Mouse (Mus musculus): ENCODE data around the gene Ikzf1.

Ikzf1 gene

DNA sequence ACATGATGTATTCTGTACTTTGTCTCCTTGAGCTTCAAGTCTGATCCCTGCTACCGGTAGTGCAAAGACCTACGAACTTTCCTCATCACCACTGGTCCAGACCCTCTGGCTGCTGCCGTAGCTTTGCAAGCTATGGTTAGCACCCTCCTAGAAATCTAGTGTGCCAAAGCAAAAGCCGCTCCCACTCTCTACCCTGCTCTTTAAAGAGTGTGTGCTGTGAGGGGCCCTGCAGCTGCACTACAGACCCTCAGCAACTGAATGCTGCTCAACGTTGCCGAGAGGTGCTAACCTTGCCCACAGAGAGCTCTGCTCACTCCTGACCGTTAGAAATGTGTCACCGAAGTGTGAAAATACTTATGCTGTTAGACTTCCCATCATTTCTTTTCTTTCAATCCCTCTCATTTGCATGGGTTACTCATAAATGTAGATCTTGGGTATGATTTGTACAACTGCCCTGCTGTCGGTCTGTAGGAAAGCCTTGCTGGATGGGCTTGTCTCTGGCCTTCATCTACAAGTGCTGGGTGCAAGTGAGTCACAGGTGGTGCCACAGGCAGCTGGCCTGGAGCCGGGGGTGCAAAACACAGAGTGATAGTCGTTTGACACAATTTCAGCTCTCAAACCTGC is 40.6 kb downstream of the Ikzf1 start:
- DNase-seq (ENCODE audit: low spot score) = no peak

DNA sequence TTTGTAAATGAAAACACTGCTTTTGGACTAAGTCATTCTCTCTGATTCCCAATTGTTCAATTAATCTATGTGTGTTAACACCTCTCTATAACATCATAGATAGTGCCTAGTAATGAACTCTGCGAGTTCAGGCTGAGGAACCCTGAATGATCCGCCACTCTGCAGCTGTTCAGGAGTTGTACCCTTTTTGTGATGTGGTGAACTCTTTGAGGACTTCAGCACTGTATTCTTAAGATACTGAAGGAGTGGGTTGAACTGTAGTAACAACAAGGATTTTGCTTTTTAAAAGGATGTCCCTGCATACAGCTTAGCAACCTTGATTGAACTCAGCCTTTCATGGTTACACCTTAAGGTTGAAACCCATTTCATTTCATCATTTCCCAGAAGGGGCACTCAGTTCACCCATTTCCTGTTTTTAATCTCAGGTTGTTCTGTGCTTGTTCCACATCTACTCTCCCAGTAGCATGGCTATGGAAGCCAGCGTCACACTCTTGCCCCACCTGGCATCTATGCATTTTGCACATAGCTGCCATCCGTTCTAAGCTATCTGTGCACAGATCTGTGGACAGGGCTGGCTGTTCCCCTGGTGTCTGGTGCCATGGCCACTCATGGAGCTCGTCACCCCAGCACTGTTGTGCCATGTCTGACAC is 41.2 kb downstream of the Ikzf1 start:
- DNase-seq (ENCODE audit: low spot score) = no peak

GRCm38 (mm10) chr11:11726807-11727276 is 42.0 kb downstream of the Ikzf1 start:
- DNase-seq (ENCODE audit: low spot score) = no peak

- no peak for DNase-seq (ENCODE audit: low spot score)
These were observed 43.2 kb downstream of the Ikzf1 start for GRCm38 (mm10) chr11:11727936-11728556.

DNA sequence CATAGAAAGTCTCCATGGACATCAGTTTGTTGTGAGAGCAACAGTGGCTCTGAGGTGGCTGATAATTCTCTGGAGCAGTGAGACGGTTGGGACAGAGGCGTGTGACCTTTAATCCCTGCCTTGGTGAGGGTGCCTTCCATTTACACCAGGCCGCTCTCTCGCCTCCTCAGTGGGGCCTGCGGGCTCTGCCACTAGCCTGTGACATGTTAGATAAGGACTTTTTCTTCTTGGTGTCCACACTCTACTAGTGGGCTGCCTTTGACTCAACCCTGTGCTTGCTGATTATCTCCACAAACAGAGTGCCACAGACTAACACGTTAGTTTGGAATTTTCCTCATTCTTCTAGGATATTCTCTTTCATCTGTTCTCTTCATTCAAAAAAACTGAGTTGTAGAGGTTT is 44.4 kb downstream of the Ikzf1 start:
- no peak for DNase-seq (ENCODE audit: low spot score)

- DNase-seq (ENCODE audit: low spot score) = no peak
These were observed 45.3 kb downstream of the Ikzf1 start for GRCm38 (mm10) chr11:11730062-11730461.

GRCm38 (mm10) chr11:11731727-11732126 is 46.9 kb downstream of the Ikzf1 start:
- DNase-seq (ENCODE audit: low spot score) = no peak

DNA sequence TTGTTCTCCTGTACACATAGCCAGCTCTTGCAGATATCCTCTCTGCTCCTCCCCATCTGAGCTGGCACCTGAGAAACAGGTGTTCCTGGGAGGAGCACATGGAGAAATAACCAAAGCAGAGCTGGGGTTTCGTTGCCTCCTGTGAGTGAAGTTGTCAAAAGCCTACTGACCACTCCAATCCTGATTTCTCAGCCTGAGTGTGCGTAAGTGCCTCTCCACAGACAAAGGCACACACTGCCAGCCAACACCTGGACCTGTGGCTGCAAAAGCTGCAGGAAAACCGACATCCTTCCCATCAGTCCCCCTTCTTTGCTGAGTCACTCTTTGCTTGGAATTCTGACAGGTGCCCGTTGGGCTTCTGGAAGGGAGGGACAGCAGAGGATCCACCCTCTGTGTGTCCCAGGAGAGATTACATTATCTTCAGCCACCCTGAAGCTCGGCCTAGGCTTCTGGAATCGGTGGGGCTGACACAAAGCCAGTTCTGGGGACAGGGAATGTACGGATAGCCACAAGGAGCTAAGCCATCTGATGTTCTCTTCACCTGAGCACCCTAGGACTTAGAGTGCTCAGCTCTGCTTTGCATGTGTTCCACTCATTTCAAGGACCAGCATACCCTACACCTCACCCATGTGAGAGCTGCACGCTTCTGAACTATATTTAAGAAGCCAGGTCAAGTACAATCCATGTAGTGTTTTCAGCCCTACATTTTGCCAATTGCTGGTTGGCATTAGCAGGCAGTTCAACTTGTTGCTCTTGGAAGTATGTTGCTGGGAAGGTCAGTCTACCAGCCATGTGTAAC is 48.4 kb downstream of the Ikzf1 start:
- no peak for DNase-seq (ENCODE audit: low spot score)

GRCm38 (mm10) chr11:11735155-11735554 is 50.4 kb downstream of the Ikzf1 start:
- no peak for DNase-seq (ENCODE audit: low spot score)

GRCm38 (mm10) chr11:11736948-11737347 is 52.1 kb downstream of the Ikzf1 start:
- DNase-seq (ENCODE audit: low spot score) = no peak

DNA sequence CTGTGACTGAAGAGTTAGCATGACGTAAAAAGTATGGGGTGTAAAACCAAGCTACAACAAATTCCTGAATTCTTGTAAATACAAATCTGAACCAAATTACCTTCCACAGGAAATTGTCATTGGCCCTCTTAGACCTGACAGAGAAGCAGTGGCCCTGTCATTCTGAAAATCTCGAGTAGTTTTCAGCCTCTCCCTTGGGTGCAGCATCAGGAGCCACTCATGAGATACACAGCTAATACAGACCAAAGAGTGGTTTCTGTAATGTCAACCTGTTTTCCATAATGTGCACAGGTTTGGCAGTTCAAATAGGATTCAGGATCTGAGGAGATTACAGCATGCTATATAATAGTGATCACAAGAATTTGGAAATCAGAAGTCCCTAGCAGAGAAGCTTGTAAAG is 52.8 kb downstream of the Ikzf1 start:
- no peak for DNase-seq (ENCODE audit: low spot score)

GRCm38 (mm10) chr11:11739054-11739453 is 54.3 kb downstream of the Ikzf1 start:
- DNase-seq (ENCODE audit: low spot score) = no peak

DNA sequence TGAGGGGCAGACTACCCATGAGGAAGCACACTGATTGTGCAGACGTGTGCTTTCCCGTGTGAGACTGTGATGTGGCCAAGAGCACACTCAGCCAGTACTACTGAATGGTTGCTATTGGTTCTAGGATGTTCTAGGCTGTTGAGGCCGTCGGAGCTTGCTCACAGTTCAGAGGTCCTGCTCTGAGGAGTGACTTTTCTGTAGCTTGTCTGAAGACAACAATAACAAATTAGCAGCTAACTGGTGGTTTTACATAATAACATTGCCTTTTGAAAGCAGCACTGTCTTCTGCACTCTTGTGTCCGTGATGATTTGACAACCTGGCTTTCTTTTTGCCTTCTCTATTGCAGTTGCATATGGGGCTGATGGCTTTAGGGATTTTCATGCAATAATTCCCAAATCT is 55.8 kb downstream of the Ikzf1 start:
- DNase-seq (ENCODE audit: low spot score) = no peak

DNA sequence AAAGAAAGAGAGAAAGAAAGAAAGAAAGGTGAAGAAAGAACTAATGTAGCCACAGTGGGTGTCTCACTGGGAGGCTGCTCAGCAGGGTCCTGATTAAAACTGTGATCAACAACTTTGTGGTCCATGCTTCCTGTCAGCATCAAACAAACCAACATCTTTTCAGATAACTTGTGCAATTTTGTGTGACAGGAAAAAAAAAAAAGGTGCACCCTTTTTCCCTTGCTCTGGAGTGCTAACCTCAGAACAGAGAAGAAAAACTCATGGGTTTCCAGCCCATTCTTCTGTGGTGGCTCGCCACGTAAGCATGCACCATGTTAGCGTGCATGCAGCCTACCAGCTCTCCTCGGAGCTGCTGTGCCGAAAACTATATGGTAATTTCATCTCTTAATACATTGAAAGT is 56.8 kb downstream of the Ikzf1 start:
- DNase-seq (ENCODE audit: low spot score) = no peak

DNA sequence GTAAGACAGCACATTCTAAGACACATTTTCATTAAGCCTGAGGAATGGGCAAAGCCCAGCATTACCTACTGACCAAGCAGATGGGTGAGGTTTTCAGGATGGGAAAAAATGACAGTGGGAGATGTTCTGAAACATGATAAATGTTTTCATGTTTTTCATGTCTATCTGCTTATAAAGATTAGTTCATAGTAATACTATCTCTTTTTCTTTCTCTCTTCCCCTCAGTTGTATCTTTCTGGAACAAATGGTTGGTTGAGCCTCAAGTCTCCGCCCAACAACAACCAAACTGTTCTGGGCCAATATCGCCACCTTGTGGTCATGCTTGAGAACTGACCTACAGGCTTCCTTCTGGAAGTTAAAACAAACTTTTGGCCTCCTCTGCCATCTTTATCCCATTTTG is 57.8 kb downstream of the Ikzf1 start:
- DNase-seq (ENCODE audit: low spot score) = peak; percentile 59

DNA sequence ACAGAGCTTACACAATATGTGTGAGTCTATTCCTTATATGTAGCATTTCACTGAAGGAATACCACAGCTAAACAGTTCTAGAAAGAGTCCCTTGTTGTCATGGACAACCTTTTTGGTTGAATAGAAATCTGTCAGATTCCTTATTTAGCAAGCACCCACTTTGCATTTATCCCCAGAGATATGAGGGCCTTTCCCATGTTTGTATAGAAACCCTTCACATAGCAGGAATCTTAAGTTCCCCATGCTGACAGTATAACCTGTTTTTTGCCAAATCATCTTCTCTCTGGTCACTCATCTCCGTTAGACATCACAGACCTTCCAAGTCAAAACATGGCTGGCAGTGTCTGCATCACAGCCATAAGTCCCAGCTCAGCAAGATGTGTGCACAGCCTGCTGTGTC is 59.4 kb downstream of the Ikzf1 start:
- DNase-seq (ENCODE audit: low spot score) = no peak

- DNase-seq (ENCODE audit: low spot score) = no peak
These were observed 66.3 kb downstream of the Ikzf1 start for GRCm38 (mm10) chr11:11751091-11751490.

- no peak for DNase-seq (ENCODE audit: low spot score)
These were observed 68.1 kb downstream of the Ikzf1 start for GRCm38 (mm10) chr11:11752859-11753258.

GRCm38 (mm10) chr11:11758121-11758520 is 73.3 kb downstream of the Ikzf1 start:
- DNase-seq (ENCODE audit: low spot score) = no peak

- no peak for DNase-seq (ENCODE audit: low spot score)
These were observed 74.1 kb downstream of the Ikzf1 start for GRCm38 (mm10) chr11:11758883-11759282.

DNA sequence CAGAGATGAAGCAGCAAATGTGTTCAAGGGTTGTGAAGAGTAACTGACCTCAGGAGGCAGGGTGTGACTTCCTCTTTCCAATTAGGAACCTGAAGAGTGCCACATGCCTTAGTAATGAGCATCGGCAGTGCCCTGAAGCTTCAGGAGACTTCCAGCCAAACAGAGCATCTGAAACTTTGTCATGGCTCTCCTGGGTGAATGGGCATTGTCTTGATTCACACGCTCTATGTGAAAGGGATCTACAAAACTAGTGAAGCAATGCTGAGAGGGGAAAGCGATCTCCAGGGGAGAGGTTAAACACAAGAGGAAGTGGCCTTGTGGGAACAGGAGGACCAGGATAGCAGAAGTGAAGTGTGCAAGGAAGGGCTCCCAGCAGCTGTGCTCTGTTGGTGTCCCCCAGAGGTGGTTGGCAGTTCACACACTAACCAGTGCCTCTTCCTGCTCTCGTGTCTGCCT is 78.4 kb downstream of the Ikzf1 start:
- DNase-seq (ENCODE audit: low spot score) = no peak

- no peak for DNase-seq (ENCODE audit: low spot score)
These were observed 80.6 kb downstream of the Ikzf1 start for GRCm38 (mm10) chr11:11765414-11765813.

GRCm38 (mm10) chr11:11766105-11766504 is 81.3 kb downstream of the Ikzf1 start:
- DNase-seq (ENCODE audit: low spot score) = no peak

Measured in testis, postnatal 10 days (tissue).